In the genomic region with DNA sequence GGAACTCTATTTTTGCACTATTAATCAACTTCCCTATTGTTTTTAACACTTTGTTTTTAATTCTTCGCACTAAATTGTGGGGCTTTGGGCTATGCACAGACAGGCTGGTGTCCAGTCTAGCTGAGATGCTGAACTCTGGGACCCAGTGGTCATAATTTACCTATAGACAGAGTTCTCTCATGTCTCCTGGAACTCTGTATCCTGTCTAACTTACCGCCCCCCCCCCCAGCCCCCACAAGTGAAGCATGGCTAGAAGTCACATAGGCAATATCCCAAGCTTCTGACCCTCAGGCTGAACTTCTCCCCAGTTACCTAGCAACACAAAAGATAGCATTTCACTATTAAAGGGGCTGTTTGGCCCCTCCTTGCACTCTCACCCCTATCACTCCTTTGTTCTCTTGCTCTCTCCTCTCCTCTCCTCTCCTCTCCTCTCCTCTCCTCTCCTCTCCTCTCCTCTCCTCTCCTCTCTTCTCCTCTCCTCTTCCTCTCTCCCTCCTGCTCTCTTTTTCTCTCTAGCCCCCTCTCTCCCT, we compare ENCODE assay signal across 22 mouse cellular contexts. TPM values are rescaled to one million over a fixed set of nuclear protein-coding genes. Genes with fewer than 3 reads are reported as not detected.
"Had no signal": no experiment of that assay in that cellular context is flagged by ENCODE, and none has a peak within 500 bp of the region (broad histone marks: within the 10 kb centered on the region; RNA-seq: fewer than 3 reads in every experiment).

No protein-coding gene starts in this region.

RNA-seq across cellular contexts. Expression of gene Vmn2r20, which starts 54.6 kb away (rescaled TPM):
- polyA plus RNA-seq: heart, embryonic 10.5 days; heart, embryonic 11.5 days; heart, embryonic 12.5 days; heart, embryonic 13.5 days; heart, embryonic 14.5 days; heart, embryonic 15.5 days; heart, embryonic 16.5 days; heart, postnatal 0 days; hindbrain, embryonic 10.5 days; hindbrain, embryonic 11.5 days; hindbrain, embryonic 12.5 days; hindbrain, embryonic 13.5 days; hindbrain, embryonic 14.5 days; hindbrain, embryonic 15.5 days; hindbrain, embryonic 16.5 days; hindbrain, postnatal 0 days; intestine, embryonic 14.5 days; intestine, embryonic 15.5 days; intestine, embryonic 16.5 days; intestine, postnatal 0 days; kidney, adult 2 months; large intestine, adult 2 months had no signal
